Mouse (Mus musculus): Measurements from ENCODE around the gene Mical2. TPM values are rescaled to one million over a fixed set of nuclear protein-coding genes. Genes with fewer than 3 reads are reported as not detected.

Mical2 gene
- polyA plus RNA-seq, 2 experiments, result 5.0 to 7.5 TPM

DNA sequence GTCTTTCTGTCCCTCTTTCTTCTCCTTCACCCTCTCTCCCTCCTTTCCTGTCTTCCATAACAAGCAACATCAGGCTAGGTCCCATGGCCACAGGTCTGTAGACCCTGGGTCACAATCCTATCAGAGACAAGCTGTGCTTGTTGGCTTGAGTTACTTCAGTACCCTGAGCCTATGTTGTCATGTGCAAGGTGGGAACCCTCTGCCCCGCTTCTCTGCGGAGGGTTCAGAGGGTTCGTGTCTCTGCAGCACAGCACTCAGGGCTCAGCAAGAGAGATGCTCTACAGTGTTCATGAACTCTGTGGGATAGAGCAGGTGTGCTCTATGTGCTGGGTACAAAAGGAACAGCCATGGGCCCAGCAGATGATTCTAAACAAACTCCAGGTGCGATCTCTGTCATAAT, 16.0 kb upstream of the Mical2 start:
- no peak overlapping the region for H3K27ac ChIP-seq (replicated peaks; ENCODE audit: low read depth, low read length)
- no peaks in the 10 kb centered on the region for H3K36me3 ChIP-seq (ENCODE audit: control insufficient read depth, insufficient read depth, low read length)
- no peak for TF ChIP-seq POLR2A (IDR thresholded peaks at IDR 0.05; ENCODE audit: borderline replicate concordance, extremely low read depth, insufficient read depth, insufficient read length)
- H3K9ac ChIP-seq (ENCODE audit: low read depth, low read length, severe bottlenecking), result no peak overlapping the region
- H3K4me1 ChIP-seq (ENCODE audit: control insufficient read depth, insufficient read depth, low read length), result peaks cover 7% of the 10 kb centered on the region
- H3K27me3 ChIP-seq (ENCODE audit: control insufficient read depth, insufficient read depth, low read length), result no peaks in the 10 kb centered on the region
- no peak overlapping the region for H3K4me2 ChIP-seq (replicated peaks; ENCODE audit: low read depth, low read length, severe bottlenecking)
- ATAC-seq (ENCODE audit: low FRiP score, low read depth) (no peak), DNase-seq (ENCODE audit: low spot score) (no peak)
- H3K9me3 ChIP-seq (ENCODE audit: control insufficient read depth, low read length), result no peaks in the 10 kb centered on the region
- WGBS, result 82% methylated on average over 4 of the region's 4 CpGs
- no peak overlapping the region for H3K4me3 ChIP-seq (replicated peaks; ENCODE audit: low read length)

- 24% methylated on average over 8 of the region's 8 CpGs for WGBS
- ATAC-seq (ENCODE audit: low FRiP score, low read depth) (0 out of 2 replicates have a peak, but pooled peaks have one; percentile 55), DNase-seq (ENCODE audit: low spot score) (no peak)
- Histone ChIP-seq H3K4me2 (replicated peaks; ENCODE audit: low read depth, low read length, severe bottlenecking) (no peak overlapping the region), H3K27ac (replicated peaks; ENCODE audit: low read depth, low read length) (no peak overlapping the region), H3K36me3 (ENCODE audit: control insufficient read depth, insufficient read depth, low read length) (no peaks in the 10 kb centered on the region), H3K4me1 (ENCODE audit: control insufficient read depth, insufficient read depth, low read length) (peaks cover 7% of the 10 kb centered on the region), H3K9ac (ENCODE audit: low read depth, low read length, severe bottlenecking) (no peak overlapping the region), H3K27me3 (ENCODE audit: control insufficient read depth, insufficient read depth, low read length) (no peaks in the 10 kb centered on the region), H3K9me3 (ENCODE audit: control insufficient read depth, low read length) (no peaks in the 10 kb centered on the region), H3K4me3 (replicated peaks; ENCODE audit: low read length) (no peak overlapping the region)
- no peak for TF ChIP-seq POLR2A (IDR thresholded peaks at IDR 0.05; ENCODE audit: borderline replicate concordance, extremely low read depth, insufficient read depth, insufficient read length)
Measured at GRCm38 (mm10) chr7:112212921-112213721, 12.5 kb upstream of the Mical2 start.

- DNase-seq (ENCODE audit: low spot score) (no peak), ATAC-seq (ENCODE audit: low FRiP score, low read depth) (no peak)
- peaks cover 7% of the 10 kb centered on the region for H3K4me1 ChIP-seq (ENCODE audit: control insufficient read depth, insufficient read depth, low read length)
- H3K9me3 ChIP-seq (ENCODE audit: control insufficient read depth, low read length), result no peaks in the 10 kb centered on the region
- no peaks in the 10 kb centered on the region for H3K27me3 ChIP-seq (ENCODE audit: control insufficient read depth, insufficient read depth, low read length)
- no peak overlapping the region for H3K27ac ChIP-seq (replicated peaks; ENCODE audit: low read depth, low read length)
- no peak for TF ChIP-seq POLR2A (IDR thresholded peaks at IDR 0.05; ENCODE audit: borderline replicate concordance, extremely low read depth, insufficient read depth, insufficient read length)
- no peak overlapping the region for H3K9ac ChIP-seq (ENCODE audit: low read depth, low read length, severe bottlenecking)
- 79% methylated on average over 3 of the region's 3 CpGs for WGBS
- H3K4me2 ChIP-seq (replicated peaks; ENCODE audit: low read depth, low read length, severe bottlenecking), result no peak overlapping the region
- no peaks in the 10 kb centered on the region for H3K36me3 ChIP-seq (ENCODE audit: control insufficient read depth, insufficient read depth, low read length)
- no peak overlapping the region for H3K4me3 ChIP-seq (replicated peaks; ENCODE audit: low read length)
Measured at GRCm38 (mm10) chr7:112215871-112216270, 9.8 kb upstream of the Mical2 start.

- no peak for DNase-seq (ENCODE audit: low spot score)
Measured at GRCm38 (mm10) chr7:112216720-112217119, 8.9 kb upstream of the Mical2 start.

DNA sequence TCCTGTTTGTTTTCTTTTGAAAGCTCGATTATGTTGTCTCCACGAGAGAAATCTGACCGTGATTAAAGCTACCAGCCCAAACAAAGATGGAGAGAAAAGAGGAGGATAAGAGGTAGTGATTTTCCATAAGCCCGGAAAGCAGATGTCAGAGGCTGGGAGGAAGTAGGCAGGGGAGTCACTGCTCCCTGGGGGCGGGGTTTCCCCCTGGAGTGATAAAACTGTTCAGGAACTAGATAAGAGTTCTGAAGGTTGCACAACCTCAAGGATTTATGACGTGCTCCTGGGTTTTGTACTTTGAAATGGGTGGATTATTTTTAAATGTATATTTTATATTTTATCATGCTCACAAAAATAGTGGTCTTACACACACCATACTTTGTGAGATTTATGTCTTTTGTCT, 8.4 kb upstream of the Mical2 start:
- 47% methylated on average over 6 of the region's 6 CpGs for WGBS
- no peaks in the 10 kb centered on the region for H3K36me3 ChIP-seq (ENCODE audit: control insufficient read depth, insufficient read depth, low read length)
- DNase-seq (ENCODE audit: low spot score) (no peak), ATAC-seq (ENCODE audit: low FRiP score, low read depth) (no peak)
- H3K4me2 ChIP-seq (replicated peaks; ENCODE audit: low read depth, low read length, severe bottlenecking), result no peak overlapping the region
- no peaks in the 10 kb centered on the region for H3K27me3 ChIP-seq (ENCODE audit: control insufficient read depth, insufficient read depth, low read length)
- H3K4me3 ChIP-seq (replicated peaks; ENCODE audit: low read length), result no peak overlapping the region
- no peak overlapping the region for H3K9ac ChIP-seq (ENCODE audit: low read depth, low read length, severe bottlenecking)
- no peak overlapping the region for H3K27ac ChIP-seq (replicated peaks; ENCODE audit: low read depth, low read length)
- H3K4me1 ChIP-seq (ENCODE audit: control insufficient read depth, insufficient read depth, low read length), result peaks cover 7% of the 10 kb centered on the region
- no peak for TF ChIP-seq POLR2A (IDR thresholded peaks at IDR 0.05; ENCODE audit: borderline replicate concordance, extremely low read depth, insufficient read depth, insufficient read length)
- H3K9me3 ChIP-seq (ENCODE audit: control insufficient read depth, low read length), result no peaks in the 10 kb centered on the region

More at GRCm38 (mm10) chr7:112216720-112217119, 8.9 kb upstream of the Mical2 start:
- Histone ChIP-seq H3K36me3 (ENCODE audit: control insufficient read depth, insufficient read depth, low read length) (no peaks in the 10 kb centered on the region), H3K27ac (replicated peaks; ENCODE audit: low read depth, low read length) (no peak overlapping the region), H3K9ac (ENCODE audit: low read depth, low read length, severe bottlenecking) (no peak overlapping the region), H3K4me1 (ENCODE audit: control insufficient read depth, insufficient read depth, low read length) (peaks cover 7% of the 10 kb centered on the region), H3K4me3 (replicated peaks; ENCODE audit: low read length) (no peak overlapping the region), H3K27me3 (ENCODE audit: control insufficient read depth, insufficient read depth, low read length) (no peaks in the 10 kb centered on the region), H3K4me2 (replicated peaks; ENCODE audit: low read depth, low read length, severe bottlenecking) (no peak overlapping the region), H3K9me3 (ENCODE audit: control insufficient read depth, low read length) (no peaks in the 10 kb centered on the region)
- ATAC-seq (ENCODE audit: low FRiP score, low read depth), result no peak
- no peak for TF ChIP-seq POLR2A (IDR thresholded peaks at IDR 0.05; ENCODE audit: borderline replicate concordance, extremely low read depth, insufficient read depth, insufficient read length)
- WGBS, result 64% methylated on average over 5 of the region's 5 CpGs

Measured in limb, embryonic 14.5 days (tissue).